In the genomic region with DNA sequence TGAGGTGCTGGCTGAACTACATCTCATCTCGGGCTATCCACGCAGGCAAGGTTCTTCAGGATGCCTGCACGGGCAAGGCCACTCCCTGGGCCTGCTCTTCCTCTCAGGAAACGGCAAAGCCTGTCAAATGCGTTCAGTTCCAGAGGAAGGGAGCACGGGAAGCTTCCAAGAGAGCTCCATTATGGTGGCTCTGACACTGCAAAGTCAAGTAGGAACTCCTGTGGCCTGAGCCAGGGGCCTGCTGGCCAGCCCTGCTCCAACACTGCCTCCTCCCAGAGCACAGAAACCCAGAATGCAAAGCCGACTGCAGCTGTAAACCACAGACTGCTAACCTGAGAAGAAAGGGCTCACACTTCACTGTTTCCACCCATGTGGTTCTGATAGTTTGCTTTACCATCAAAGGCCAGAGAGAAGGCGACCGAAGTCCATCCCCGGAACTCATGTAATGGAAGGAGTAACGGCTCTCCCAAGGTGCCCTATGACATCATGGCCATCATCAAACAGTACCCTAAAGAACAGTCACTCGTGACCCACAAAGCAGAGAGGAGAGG, we compare ENCODE assay signal across 13 mouse cellular contexts. TPM values are rescaled to one million over a fixed set of nuclear protein-coding genes. Genes with fewer than 3 reads are reported as not detected.
A peak's percentile ranks its signal among the peaks of the same experiment; 100 is the strongest.
DNase-seq lines count a peak whose midpoint lies in the region; ATAC-seq and TF ChIP-seq lines count a peak whose summit lies in the region.
"Had no signal": no experiment of that assay in that cellular context is flagged by ENCODE, and none has a peak within 500 bp of the region (broad histone marks: within the 10 kb centered on the region; RNA-seq: fewer than 3 reads in every experiment).

No protein-coding gene starts in this region.

- H3K4me3 ChIP-seq in gastrocnemius, adult 2 months, result no peak overlapping the region
- no peak overlapping the region for H3K4me3 ChIP-seq in liver, adult 2 months (ENCODE audit: insufficient read depth, low read depth, low read length)
- no peak overlapping the region for H3K4me3 ChIP-seq in liver, embryonic 16.5 days (ENCODE audit: low read depth, low read length)
- H3K4me3 ChIP-seq: midbrain, embryonic 15.5 days had no signal

- no peak for TF ChIP-seq CTCF in gastrocnemius, adult 2 months (IDR thresholded peaks at IDR 0.05)
- no peak for TF ChIP-seq CTCF in liver, adult 2 months (IDR thresholded peaks at IDR 0.05; ENCODE audit: low read depth, low read length)

- no peak overlapping the region for H3K9ac ChIP-seq in liver, adult 2 months (ENCODE audit: low read depth, low read length)
- no peak overlapping the region for H3K9ac ChIP-seq in liver, embryonic 16.5 days (ENCODE audit: low read depth, low read length)
- H3K9ac ChIP-seq: midbrain, embryonic 15.5 days had no signal

- peak overlapping the region; percentile 56 for H3K27ac ChIP-seq in gastrocnemius, adult 2 months
- peak overlapping the region; percentile 40 for H3K27ac ChIP-seq in liver, adult 2 months (replicated peaks; ENCODE audit: insufficient read depth, low read depth, low read length)
- H3K27ac ChIP-seq in liver, embryonic 16.5 days (ENCODE audit: low read length), result peak overlapping the region; percentile 84
- H3K27ac ChIP-seq: midbrain, embryonic 15.5 days had no signal

- H3K27me3 ChIP-seq in liver, adult 2 months (ENCODE audit: control insufficient read depth, insufficient read depth, low read length), result no peaks in the 10 kb centered on the region
- H3K27me3 ChIP-seq in liver, embryonic 16.5 days (ENCODE audit: control insufficient read depth, insufficient read depth, low read depth, low read length), result no peaks in the 10 kb centered on the region
- H3K27me3 ChIP-seq: midbrain, embryonic 15.5 days had no signal

- peaks cover 46% of the 10 kb centered on the region for H3K4me1 ChIP-seq in liver, adult 2 months (ENCODE audit: control insufficient read depth, insufficient read depth, low read length)
- H3K4me1 ChIP-seq in liver, embryonic 16.5 days (ENCODE audit: control insufficient read depth, low read depth, low read length), result peaks cover 83% of the 10 kb centered on the region
- H3K4me1 ChIP-seq: midbrain, embryonic 15.5 days had no signal

- no peaks in the 10 kb centered on the region for H3K36me3 ChIP-seq in liver, adult 2 months (ENCODE audit: control insufficient read depth, insufficient read depth, low read length)
- peaks cover 2% of the 10 kb centered on the region; the same call in 1 of the 2 replicates for H3K36me3 ChIP-seq in liver, embryonic 16.5 days (ENCODE audit: control insufficient read depth, insufficient read depth)
- H3K36me3 ChIP-seq: midbrain, embryonic 15.5 days had no signal

- H3K9me3 ChIP-seq in liver, embryonic 16.5 days (replicated peaks; ENCODE audit: control insufficient read depth, low read length), result no peaks in the 10 kb centered on the region
- H3K9me3 ChIP-seq: midbrain, embryonic 15.5 days had no signal

- TF ChIP-seq POLR2A in liver, adult 2 months (IDR thresholded peaks at IDR 0.05; ENCODE audit: extremely low read depth, insufficient read depth, low read length), result no peak

- no peak overlapping the region for H3K4me2 ChIP-seq in liver, embryonic 16.5 days (ENCODE audit: low read depth, low read length)
- H3K4me2 ChIP-seq: midbrain, embryonic 15.5 days had no signal

- intact Hi-C loops in gastrocnemius, adult 2 months (cut with DNase I), result no loop called here

- 55% methylated on average over 12 of the region's 12 CpGs for WGBS in liver, adult 2 months
- WGBS in liver, embryonic 16.5 days (ENCODE audit: insufficient replicate concordance), result 63% methylated on average over 12 of the region's 12 CpGs

- peaks cover 41% of the 10 kb centered on the region; the same call in 1 of the 2 replicates for H3K79me2 ChIP-seq in liver, adult 2 months (ENCODE audit: control insufficient read depth, insufficient read depth, low read length)

- no peak for ATAC-seq in liver, embryonic 16.5 days (ENCODE audit: low read depth)
- ATAC-seq in cerebellum, adult (ENCODE audit: insufficient number of reproducible peaks, low FRiP score, low TSS enrichment), result no peak
- ATAC-seq: intestine, postnatal 0 days; midbrain, embryonic 15.5 days had no signal

- DNase-seq in gastrocnemius, adult 2 months, result no peak
- no peak for DNase-seq in gastrocnemius, postnatal 25 days
- no peak for DNase-seq in liver, adult 2 months (ENCODE audit: extremely low read depth, low read depth, low spot score)
- DNase-seq in liver, result no peak
- peak; percentile 64 for DNase-seq in thymus, postnatal 25 days
- DNase-seq in right cerebral cortex, postnatal 10 days (ENCODE audit: low spot score in 2 of 2), result no peak
- DNase-seq: left cerebral cortex, postnatal 4 days; lung, postnatal 36 days; right cerebral cortex, postnatal 25 days had no signal

RNA-seq across cellular contexts. Expression of a gene that starts 11.1 kb away (rescaled TPM):
- total RNA-seq in gastrocnemius, adult 2 months (2021), result 1 to 10 TPM; 3.0 to 5.9 TPM
- 1 to 10 TPM; 4.7 to 8.2 TPM for total RNA-seq in gastrocnemius, postnatal 25 days (2021)
- 14.1 and 22.1 TPM in 2 replicates for total RNA-seq in liver, adult 2 months (2014; rRNA removed)
- 12.7 and 16.9 TPM in 2 replicates for polyA plus RNA-seq in liver, adult 2 months (2012; rRNA removed)
- polyA plus RNA-seq in liver, embryonic 16.5 days (2015; fragmentation: Nextera tagmentation; extraction: Ambion mirVana), result 8.0 and 8.3 TPM in 2 replicates
